Mouse (Mus musculus): ENCODE measurements around the gene Zfp606. TPM values are rescaled to one million over a fixed set of nuclear protein-coding genes. Genes with fewer than 3 reads are reported as not detected.

Gene Zfp606
- 49.2 and 52.5 TPM in 2 replicates for polyA plus RNA-seq (2015; fragmentation: Nextera tagmentation; extraction: Ambion mirVana)

- 0% methylated on average over 53 of the region's 53 CpGs for WGBS
- peak within 1 kb of the TSS; percentile 91 for H3K9ac ChIP-seq (replicated peaks)
- peaks cover 32% of the 10 kb centered on the region for H3K36me3 ChIP-seq
- peak within 1 kb of the TSS; percentile 80 for H3K4me3 ChIP-seq
- peak within 1 kb of the TSS; percentile 55 for H3K4me2 ChIP-seq (replicated peaks)
- peak; percentile 97 for ATAC-seq (replicated peaks)
- H3K27me3 ChIP-seq: no peaks in the 10 kb centered on the region
- H3K9me3 ChIP-seq: peaks cover 15% of the 10 kb centered on the region; the same call in 1 of the 2 replicates
- peaks cover 7% of the 10 kb centered on the region for H3K4me1 ChIP-seq
- H3K27ac ChIP-seq (replicated peaks): peak within 1 kb of the TSS; percentile 89
Measured at GRCm38 (mm10) chr7:12478158-12479008, at the start of gene Zfp606. TSS of gene Zfp606 (plus strand) at chr7:12478293.

DNA sequence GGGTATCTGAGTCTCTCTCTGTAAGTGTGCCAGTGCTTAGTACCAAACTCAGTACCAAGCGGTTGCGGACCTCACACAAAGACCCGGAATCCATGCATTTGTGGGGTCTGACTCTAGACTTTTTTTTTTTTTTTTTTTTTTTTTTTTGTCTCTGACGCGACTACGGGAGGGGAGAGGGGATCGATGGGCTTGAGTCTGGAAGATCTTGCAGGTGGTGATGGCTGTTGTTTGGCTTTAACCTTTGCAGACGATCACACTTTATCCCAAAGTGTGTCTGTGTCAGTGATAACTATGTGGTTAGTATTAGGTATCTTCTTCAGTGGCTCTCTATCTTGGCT, 885 bp downstream of the Zfp606 start:
- H3K4me2 ChIP-seq (replicated peaks): peak overlapping the region; percentile 55
- H3K36me3 ChIP-seq: peaks cover 38% of the 10 kb centered on the region
- peaks cover 7% of the 10 kb centered on the region for H3K4me1 ChIP-seq
- peak; percentile 43; the same call in 1 of the 2 replicates for ATAC-seq (replicated peaks)
- H3K4me3 ChIP-seq: peak overlapping the region; percentile 80
- H3K27me3 ChIP-seq: no peaks in the 10 kb centered on the region
- peak overlapping the region; percentile 89 for H3K27ac ChIP-seq (replicated peaks)
- peaks cover 15% of the 10 kb centered on the region; the same call in 1 of the 2 replicates for H3K9me3 ChIP-seq
- peak overlapping the region; percentile 91 for H3K9ac ChIP-seq (replicated peaks)
- under 1% methylated on average over 7 of the region's 8 CpGs for WGBS

DNA sequence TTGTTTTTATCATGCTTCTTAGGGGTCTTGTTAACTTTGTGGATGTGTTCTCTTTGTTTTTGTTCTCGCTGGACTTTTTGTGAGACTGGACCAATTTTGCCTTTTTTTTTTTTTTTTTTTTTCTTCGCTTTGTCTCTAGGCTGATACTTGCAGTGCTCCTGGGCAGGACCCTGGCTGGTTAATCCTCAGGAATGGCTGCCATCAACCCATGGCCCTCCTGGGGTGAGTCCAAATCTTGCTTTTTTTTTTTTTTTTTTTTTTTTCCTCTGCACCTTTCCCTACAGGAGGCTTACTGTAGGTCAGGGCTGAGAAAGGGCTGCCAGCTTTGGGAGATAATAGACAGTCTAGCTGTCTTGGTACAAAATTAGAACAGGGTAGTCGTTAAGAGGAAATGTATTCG, 1.4 kb downstream of the Zfp606 start:
- Histone ChIP-seq H3K27me3 (no peaks in the 10 kb centered on the region), H3K36me3 (peaks cover 44% of the 10 kb centered on the region), H3K4me3 (peak overlapping the region; percentile 80), H3K4me1 (peaks cover 7% of the 10 kb centered on the region), H3K27ac (replicated peaks) (no peak overlapping the region), H3K9me3 (peaks cover 15% of the 10 kb centered on the region; the same call in 1 of the 2 replicates), H3K9ac (replicated peaks) (peak overlapping the region; percentile 91; the same call in 1 of the 2 replicates), H3K4me2 (replicated peaks) (peak overlapping the region; percentile 55)
- WGBS: 60% methylated on average over 4 of the region's 4 CpGs
- ATAC-seq (replicated peaks): no peak

DNA sequence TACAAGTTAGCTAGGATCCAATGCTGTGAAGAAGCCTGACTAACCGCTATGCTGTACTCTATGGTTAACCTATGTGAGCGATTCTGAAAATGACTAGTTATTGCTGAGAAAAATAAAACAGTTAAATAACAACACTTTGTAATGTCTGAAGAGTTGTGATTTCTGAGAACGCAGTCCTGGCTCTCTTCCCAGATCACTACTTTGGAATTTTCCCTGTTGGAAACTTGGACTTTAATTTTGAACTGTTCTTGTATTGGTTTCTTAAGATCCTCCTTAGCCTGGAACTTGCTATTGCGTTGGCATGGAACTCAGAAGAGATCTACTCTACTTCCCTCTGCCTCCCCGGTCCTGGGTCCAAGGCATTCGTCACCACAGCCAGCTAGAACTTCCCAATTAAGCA, 5.7 kb downstream of the Zfp606 start:
- Histone ChIP-seq H3K36me3 (peaks cover 86% of the 10 kb centered on the region), H3K27me3 (no peaks in the 10 kb centered on the region), H3K9ac (replicated peaks) (no peak overlapping the region), H3K9me3 (peaks cover 37% of the 10 kb centered on the region), H3K4me2 (replicated peaks) (no peak overlapping the region), H3K27ac (replicated peaks) (no peak overlapping the region), H3K4me3 (no peak overlapping the region), H3K4me1 (peaks cover 7% of the 10 kb centered on the region)
- WGBS: 90% methylated on average over 6 of the region's 6 CpGs
- no peak for ATAC-seq (replicated peaks)

- Histone ChIP-seq H3K36me3 (peaks cover 99% of the 10 kb centered on the region), H3K27ac (replicated peaks) (no peak overlapping the region), H3K4me3 (no peak overlapping the region), H3K9me3 (peaks cover 52% of the 10 kb centered on the region), H3K27me3 (no peaks in the 10 kb centered on the region), H3K4me2 (replicated peaks) (no peak overlapping the region), H3K9ac (replicated peaks) (no peak overlapping the region), H3K4me1 (no peaks in the 10 kb centered on the region)
- no peak for ATAC-seq (replicated peaks)
- 100% methylated on average over 1 of the region's 1 CpGs for WGBS
Measured at GRCm38 (mm10) chr7:12485956-12486355, 7.9 kb downstream of the Zfp606 start.

- no peak overlapping the region for H3K4me3 ChIP-seq
- H3K36me3 ChIP-seq: peaks cover 99% of the 10 kb centered on the region
- no peaks in the 10 kb centered on the region for H3K27me3 ChIP-seq
- peaks cover 52% of the 10 kb centered on the region for H3K9me3 ChIP-seq
- H3K27ac ChIP-seq (replicated peaks): no peak overlapping the region
- no peak overlapping the region for H3K4me2 ChIP-seq (replicated peaks)
- ATAC-seq (replicated peaks): no peak
- H3K4me1 ChIP-seq: no peaks in the 10 kb centered on the region
- no peak overlapping the region for H3K9ac ChIP-seq (replicated peaks)
Measured at GRCm38 (mm10) chr7:12486691-12487090, 8.6 kb downstream of the Zfp606 start.

GRCm38 (mm10) chr7:12510913-12511312, 32.8 kb downstream of the Zfp606 start:
- no peak for ATAC-seq (replicated peaks)

GRCm38 (mm10) chr7:12512217-12512616, 34.1 kb downstream of the Zfp606 start, which contains the start of gene 2900092C05Rik:
TSS of gene 2900092C05Rik (plus strand) at chr7:12512517.
- Histone ChIP-seq H3K4me3 (no peak within 1 kb of the TSS), H3K27me3 (no peaks in the 10 kb centered on the region), H3K36me3 (no peaks in the 10 kb centered on the region), H3K4me2 (replicated peaks) (no peak within 1 kb of the TSS), H3K9ac (replicated peaks) (no peak within 1 kb of the TSS), H3K9me3 (peaks cover 6% of the 10 kb centered on the region), H3K27ac (replicated peaks) (no peak within 1 kb of the TSS), H3K4me1 (no peaks in the 10 kb centered on the region)
- ATAC-seq (replicated peaks): no peak
- 77% methylated on average over 2 of the region's 2 CpGs for WGBS

More at GRCm38 (mm10) chr7:12510913-12511312, 32.8 kb downstream of the Zfp606 start:
- Histone ChIP-seq H3K4me2 (replicated peaks) (no peak overlapping the region), H3K36me3 (no peaks in the 10 kb centered on the region), H3K9me3 (peaks cover 6% of the 10 kb centered on the region), H3K4me1 (no peaks in the 10 kb centered on the region), H3K27me3 (no peaks in the 10 kb centered on the region), H3K27ac (replicated peaks) (no peak overlapping the region), H3K9ac (replicated peaks) (no peak overlapping the region), H3K4me3 (no peak overlapping the region)
- 63% methylated on average over 1 of the region's 1 CpGs for WGBS

Other genes with a start within 250 kb of the Zfp606 start
- gene Vmn1r81, start 210.0 kb upstream of the Zfp606 start, polyA plus RNA-seq (2015; fragmentation: Nextera tagmentation; extraction: Ambion mirVana): not detected in 2 replicates
- gene Vmn1r82, start 177.9 kb upstream of the Zfp606 start, polyA plus RNA-seq (2015; fragmentation: Nextera tagmentation; extraction: Ambion mirVana): not detected in 2 replicates
- gene Vmn1r83, start 148.8 kb upstream of the Zfp606 start, polyA plus RNA-seq (2015; fragmentation: Nextera tagmentation; extraction: Ambion mirVana): not detected in 2 replicates
- gene Vmn1r84, start 109.0 kb upstream of the Zfp606 start, polyA plus RNA-seq (2015; fragmentation: Nextera tagmentation; extraction: Ambion mirVana): not detected in 2 replicates
- gene Zfp551, start 55.5 kb upstream of the Zfp606 start, polyA plus RNA-seq (2015; fragmentation: Nextera tagmentation; extraction: Ambion mirVana): 9.5 and 10.1 TPM in 2 replicates
- gene 2900092C05Rik, start 34.2 kb downstream of the Zfp606 start, polyA plus RNA-seq (2015; fragmentation: Nextera tagmentation; extraction: Ambion mirVana): not detected in 2 replicates
- 0.01 TPM in 1 of 2 replicates, not detected in the other for gene Vmn2r53, start 130.5 kb downstream of the Zfp606 start, polyA plus RNA-seq (2015; fragmentation: Nextera tagmentation; extraction: Ambion mirVana)
- not detected in 2 replicates for gene Vmn2r54, start 162.0 kb downstream of the Zfp606 start, polyA plus RNA-seq (2015; fragmentation: Nextera tagmentation; extraction: Ambion mirVana)
- not detected in 2 replicates for gene Vmn2r55, start 206.7 kb downstream of the Zfp606 start, polyA plus RNA-seq (2015; fragmentation: Nextera tagmentation; extraction: Ambion mirVana)